Mouse (Mus musculus): Measurements from ENCODE around the gene Sgo1.
"Not testable (repeated sequence)": the region's sequence is repeated elsewhere in the genome, so short reads cannot be mapped to it uniquely, and the experiment has no call there.

Gene Sgo1

DNA sequence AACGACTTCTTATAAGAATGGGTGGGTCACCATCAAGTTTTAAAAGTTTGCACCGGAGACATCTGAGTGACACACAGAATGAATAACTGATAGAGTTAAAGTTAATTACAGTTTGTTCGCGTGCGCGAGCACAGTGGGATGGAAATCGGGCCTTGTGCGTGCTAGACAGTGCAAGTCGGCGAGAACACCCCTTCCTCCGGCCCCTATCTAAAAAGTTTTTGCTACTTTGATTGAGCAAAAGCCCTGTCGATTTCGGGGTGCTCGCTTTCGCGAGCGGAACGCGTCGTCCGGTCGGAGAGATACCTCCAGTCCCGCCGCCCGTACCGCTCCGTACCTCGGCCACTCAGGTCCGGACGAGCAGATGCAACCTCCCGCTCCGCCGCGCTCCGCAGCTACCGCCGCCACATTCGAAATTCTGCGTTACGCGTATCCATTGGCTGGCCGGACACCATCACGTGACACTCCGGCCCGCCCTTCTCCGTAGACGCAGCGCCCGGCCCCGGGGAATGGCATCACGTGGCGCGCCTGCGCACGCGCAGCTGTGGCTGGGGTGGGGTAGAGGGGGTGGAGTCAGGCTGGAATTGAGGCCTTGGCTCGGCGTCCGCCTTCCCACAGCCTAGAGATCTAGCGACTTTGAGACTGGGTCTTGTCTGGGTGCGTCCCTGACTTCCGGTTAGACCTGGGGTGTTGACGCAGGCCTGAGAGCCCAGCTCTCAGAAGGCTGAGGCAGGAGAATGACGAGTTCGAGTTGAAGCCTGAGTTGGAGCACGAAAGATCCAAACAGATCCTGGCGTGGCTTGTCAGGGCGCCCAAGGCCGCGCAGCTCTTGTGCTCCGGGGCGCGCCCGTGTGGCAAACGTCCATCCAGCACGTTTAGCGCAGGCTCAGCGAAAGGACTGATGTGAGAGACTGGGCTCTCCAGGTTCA, at the start of gene Sgo1:
TSS of gene Sgo1 (minus strand) at position 457 of the 926 bp plus-strand sequence.
- ATAC-seq (ENCODE audit: insufficient number of reproducible peaks, low FRiP score, low TSS enrichment): peak; percentile 96

DNA sequence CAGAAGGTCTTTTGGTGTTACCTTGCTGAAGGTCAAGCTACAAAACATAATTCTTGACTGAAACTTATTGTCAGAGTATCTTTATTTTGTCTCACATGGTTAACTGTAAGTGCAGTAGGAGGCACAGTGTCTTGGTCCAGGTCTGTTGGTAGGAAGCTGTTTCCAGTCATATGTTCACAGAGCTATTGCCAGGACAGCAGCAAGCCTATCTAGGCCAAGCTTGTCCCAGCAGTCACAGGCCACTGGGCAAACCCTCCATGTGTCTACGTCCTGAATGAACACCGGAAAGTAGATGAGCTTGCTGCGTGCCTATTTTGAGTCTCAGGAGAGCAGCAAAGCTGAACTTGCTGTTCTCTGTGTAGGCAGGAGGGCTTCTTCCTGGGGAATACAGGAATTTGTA, 29.8 kb upstream of the Sgo1 start:
- ATAC-seq (ENCODE audit: insufficient number of reproducible peaks, low FRiP score, low TSS enrichment): peak; percentile 66

DNA sequence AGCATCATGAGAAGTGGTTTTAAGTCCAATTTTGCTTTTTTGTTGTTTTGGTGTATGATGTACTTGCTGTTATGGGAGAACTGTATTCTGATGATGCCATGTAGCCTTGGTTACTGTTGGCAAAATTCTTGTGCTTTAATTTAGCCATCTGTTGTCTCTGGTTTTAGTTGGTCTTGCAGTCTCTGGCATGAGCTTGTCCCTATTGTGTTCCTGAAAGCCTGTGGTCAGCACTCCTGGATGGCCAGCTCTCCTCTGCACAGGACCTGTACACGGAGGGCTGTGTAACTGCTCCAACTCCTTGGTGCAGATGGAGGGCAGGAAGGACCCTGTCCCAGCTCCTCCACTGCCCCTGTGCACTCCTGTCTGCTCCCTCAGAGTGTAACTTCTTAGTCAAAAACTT, 29.3 kb upstream of the Sgo1 start:
- peak; percentile 85 for ATAC-seq (ENCODE audit: insufficient number of reproducible peaks, low FRiP score, low TSS enrichment)

DNA sequence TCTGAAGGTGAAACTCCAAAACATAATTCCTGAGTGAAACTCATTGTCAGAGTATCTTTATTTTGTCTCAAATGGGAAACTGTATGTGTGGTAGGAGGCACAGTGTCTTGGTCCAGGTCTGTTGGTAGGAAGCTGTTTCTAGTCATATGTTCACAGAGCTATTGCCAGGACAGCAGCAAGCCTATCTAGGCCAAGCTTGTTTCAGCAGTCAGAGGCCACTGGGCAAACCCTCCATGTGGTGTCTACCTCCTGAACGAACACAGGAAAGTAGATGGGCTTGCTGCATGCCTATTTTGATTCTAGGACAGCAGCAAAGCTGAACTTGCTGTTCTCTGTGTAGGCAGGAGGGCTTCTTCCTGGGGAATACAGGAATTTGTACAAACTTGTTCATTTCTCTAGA, 26.0 kb upstream of the Sgo1 start:
- ATAC-seq (ENCODE audit: insufficient number of reproducible peaks, low FRiP score, low TSS enrichment): peak; percentile 67

DNA sequence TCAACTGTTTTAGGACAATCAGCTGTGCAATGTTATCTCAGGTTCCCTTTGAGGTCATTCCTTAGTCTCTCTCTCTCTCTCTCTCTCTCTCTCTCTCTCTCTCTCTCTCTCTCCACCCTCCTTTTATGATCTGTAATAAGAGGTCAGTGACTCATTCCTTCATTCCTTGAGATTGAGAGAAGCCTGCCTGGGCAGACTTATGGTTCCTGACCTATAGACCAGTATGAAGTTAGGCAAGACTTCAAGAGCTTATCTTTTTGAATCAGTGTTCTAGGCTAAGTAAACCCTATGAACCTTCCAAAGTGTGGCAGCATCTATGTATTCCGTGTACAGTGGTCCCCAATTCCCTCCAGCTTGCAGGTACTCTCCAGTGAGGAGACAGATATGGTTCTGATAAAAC, 25.3 kb upstream of the Sgo1 start:
- no peak for ATAC-seq (ENCODE audit: insufficient number of reproducible peaks, low FRiP score, low TSS enrichment)

DNA sequence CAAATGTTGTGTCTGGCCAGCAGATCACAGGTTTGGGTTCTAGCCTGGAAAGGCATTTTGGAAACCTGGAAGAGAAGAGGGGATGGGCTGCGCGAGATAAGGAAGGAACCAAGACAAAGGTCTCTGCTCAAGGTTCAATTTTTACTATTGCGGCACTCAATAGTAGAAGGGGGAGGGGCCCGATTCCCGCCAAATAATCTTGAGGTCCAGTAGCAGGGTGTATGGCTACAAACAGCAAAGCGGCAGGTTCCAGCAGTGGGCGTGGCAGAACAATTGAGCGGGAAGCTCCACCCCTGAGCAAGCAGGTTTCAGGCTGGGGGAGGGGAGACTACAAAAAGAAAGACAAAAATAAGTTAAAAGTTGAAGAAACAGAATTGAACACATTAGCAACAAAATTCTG, 8.4 kb upstream of the Sgo1 start:
- not testable (repeated sequence) for ATAC-seq (ENCODE audit: insufficient number of reproducible peaks, low FRiP score, low TSS enrichment)

DNA sequence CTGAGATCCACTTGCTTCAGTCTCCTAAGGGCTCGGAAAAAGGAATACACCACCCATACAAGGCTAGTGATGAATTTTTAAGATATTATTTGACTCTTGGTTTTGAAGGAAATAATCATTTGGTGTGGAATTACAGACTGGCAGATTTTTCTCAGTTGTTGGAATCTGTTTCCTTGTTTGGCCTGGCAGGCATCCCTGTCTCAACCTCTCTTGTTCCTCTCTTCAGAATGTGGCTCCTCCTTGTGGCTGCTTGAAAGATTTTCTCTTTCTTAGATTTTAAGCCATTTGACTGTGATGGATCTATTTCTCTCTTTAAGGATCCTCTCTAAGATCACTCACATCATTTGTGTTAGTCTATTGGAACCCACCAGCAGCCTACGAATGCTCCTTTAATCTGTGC, 4.9 kb upstream of the Sgo1 start:
- no peak for ATAC-seq (ENCODE audit: insufficient number of reproducible peaks, low FRiP score, low TSS enrichment)

DNA sequence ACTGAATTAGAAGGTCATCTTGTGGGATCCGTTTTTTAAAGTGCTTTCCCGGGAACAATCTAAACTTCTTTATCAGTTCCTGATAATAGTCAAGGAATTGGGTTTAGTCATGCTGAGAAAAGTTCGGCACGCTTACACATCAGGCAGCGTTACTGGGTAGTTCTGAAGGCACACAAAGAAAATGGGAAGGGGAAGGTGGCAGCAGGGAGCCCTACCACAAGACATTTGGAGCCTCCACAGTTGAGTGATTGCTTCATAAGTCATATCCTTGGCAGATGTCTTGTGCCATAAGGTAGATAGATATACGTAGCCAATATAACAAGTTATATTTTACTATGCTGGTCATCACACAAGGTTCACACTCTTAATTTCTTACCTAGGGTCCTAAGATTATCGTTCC, 813 bp upstream of the Sgo1 start:
- ATAC-seq (ENCODE audit: insufficient number of reproducible peaks, low FRiP score, low TSS enrichment): no peak

DNA sequence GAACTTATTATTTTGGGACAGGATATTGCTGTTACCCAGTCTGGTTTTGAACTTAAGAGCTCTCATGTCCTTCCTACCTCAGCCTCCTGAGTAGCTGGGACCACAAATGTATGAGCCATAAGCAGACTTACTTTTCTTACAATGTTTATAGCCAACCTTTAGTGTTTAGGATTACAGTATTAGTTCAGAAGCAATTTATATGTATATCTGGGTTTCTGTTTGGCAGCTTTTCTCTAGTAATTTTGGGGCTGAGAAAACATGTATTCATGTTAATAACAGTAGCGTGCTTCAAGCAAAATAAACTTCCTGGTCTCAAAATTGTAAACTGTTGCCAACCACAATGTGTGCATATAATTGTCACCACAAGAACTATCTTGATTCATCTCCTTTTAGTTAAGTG, 812 bp downstream of the Sgo1 start:
- no peak for ATAC-seq (ENCODE audit: insufficient number of reproducible peaks, low FRiP score, low TSS enrichment)

DNA sequence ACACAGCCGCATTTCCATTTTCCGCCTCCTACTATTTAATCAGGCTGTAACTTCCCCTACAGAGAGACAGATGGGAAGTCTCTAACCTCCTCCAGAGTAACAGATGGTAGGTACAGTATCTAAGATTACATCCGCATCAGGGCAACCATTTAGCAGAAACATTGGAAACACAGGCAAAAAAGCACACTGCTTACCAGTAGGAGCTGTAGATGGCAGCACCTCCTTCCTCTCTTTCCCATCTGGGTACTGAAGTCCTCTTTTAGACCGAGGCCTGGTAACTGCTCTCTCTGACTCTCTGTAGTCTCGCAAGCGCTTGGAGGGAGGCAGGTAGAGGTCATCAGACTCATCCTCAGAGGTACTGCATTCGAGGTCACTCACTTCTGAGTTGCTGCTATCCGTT, 10.4 kb downstream of the Sgo1 start:
- peak; percentile 99 for ATAC-seq (ENCODE audit: insufficient number of reproducible peaks, low FRiP score, low TSS enrichment)

DNA sequence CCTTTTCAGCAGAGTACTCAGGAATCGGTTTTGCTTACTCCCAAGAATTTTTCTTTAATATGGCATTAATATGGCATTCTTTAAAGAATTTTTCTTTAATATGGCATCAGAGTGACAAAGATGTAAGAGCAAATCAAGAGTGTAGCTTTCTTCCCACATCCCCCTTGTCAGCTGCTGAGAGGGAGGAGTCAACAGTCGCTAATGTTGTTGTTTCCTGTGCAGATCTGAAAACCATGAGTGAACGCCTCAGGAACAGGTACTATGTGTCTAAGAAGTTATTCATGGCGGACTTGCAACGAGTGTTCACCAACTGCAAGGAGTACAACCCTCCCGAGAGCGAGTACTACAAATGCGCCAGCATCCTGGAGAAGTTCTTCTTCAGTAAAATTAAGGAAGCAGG, 18.7 kb downstream of the Sgo1 start:
- ATAC-seq (ENCODE audit: insufficient number of reproducible peaks, low FRiP score, low TSS enrichment): no peak

DNA sequence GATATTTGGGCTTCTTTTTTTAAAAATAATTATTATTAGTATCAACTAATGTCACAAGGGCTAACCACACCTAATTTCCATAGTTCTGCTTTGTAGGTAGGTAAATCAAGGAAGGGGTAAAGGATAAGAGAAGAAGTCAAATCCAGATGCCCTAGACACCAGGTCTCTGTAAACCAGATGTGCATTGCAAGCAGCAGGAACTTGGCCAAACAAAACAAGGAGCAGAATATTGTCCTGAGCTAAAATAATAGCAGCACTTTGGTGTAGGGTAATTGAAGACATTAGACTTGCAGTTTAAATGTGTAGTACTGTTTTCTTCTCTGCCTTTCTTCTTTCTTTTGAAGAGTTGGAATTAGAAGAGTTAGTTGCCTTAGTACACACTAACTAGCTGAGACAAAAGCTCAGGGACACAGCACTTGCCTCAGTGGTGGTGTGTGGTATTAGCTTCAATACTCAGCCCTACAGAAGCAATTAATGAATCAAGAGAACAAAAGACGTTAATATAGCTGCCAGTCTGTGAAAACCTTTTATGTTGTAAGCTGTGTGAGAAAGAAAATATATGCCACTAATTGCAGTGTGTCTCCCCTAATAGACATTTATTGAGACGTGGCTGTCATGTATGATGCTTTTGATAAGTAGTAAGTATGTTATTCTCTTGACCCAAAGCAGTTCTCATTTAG, 24.3 kb downstream of the Sgo1 start:
- ATAC-seq (ENCODE audit: insufficient number of reproducible peaks, low FRiP score, low TSS enrichment): no peak

DNA sequence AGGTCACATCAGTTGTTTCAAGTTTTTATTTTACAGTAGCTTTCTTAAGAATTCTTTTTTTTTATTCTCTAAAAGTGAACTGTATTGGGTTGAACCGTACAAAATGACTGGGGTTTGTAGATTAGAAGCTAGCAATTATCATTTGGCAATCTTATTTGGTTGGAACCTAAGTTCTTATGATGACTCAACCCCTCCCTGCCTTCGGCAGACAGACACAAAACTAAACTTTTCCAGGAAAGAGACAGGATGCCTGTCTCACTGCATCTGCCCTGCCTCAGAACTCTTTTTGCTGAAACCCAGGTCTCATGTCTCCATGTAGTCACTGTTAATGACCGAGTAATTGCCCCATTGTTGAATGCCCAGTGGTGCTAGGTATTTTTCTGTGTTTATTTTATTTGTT, 24.9 kb downstream of the Sgo1 start:
- no peak for ATAC-seq (ENCODE audit: insufficient number of reproducible peaks, low FRiP score, low TSS enrichment)

DNA sequence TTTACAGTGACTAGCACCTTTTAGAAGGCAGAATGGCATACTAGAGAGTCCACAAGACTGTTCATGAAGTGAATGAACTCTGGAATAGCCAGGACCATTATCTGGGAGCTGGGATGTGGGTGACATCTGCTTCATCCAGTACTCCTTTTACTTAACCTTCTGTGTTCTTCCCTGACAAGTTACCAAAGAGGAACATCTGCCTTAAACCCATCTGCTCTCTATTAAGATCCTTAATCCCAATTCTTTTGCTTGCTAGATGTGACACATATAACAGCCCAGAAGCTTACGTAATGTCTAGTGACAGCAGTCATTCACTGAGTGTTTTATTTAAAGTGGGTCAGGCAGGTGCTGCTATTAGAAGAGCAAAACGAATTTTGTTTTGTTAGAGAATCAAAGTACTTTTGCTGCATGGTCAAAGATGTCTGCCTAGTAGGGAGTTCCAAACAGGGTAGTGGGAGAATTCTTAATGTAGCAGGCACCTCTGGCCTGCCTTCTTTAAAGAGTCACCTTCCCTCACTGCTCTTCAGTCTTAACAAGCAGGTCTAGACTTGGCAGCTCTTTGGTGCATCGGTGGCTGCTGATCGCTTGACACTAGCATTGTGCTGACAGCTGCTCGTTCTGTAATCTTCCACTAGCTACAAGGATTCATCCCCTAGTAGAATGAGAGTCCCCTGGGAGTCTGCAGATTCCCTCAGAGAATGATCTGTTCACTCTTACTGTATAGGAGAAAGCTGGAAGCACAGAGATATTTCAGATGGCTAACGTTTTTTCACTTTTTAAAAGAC, 27.9 kb downstream of the Sgo1 start:
- peak; percentile 59; the same call in 1 of the 2 replicates for ATAC-seq (ENCODE audit: insufficient number of reproducible peaks, low FRiP score, low TSS enrichment)

DNA sequence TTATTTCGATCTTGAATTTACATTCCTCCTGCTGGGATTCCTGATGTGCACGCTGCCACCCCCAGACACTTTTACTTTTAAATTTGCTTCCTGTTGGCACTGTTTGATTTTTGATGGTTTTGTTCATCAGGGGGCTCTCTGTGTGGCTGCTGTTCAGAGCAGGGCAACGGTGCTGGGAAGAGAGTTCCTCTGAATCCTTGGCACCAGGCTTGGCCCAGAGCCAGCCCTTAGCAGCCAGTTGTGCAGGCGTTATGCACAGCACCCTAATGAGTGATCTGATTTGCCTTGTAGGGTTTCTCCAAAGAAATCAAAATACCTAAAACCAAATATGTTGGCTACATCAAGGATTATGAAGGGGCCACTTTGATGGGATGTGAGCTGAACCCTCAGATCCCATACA, 29.4 kb downstream of the Sgo1 start:
- no peak for ATAC-seq (ENCODE audit: insufficient number of reproducible peaks, low FRiP score, low TSS enrichment)

DNA sequence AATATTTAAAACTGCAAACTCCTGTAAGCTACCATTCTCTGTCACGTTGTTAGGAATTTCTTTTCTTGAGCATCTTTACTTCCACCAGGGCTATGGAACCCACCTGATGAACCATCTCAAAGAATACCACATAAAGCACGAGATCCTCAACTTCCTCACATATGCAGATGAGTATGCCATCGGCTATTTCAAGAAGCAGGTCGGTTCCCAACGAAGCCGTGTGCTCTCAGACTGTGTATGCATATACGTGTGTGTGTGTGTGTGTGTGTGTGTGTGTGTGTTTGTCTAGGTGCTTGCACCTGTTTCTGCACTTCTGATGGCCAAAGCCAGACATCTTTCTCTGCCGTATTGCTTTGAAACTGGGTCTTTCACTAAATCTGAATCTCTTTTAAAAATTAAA, 29.9 kb downstream of the Sgo1 start:
- no peak for ATAC-seq (ENCODE audit: insufficient number of reproducible peaks, low FRiP score, low TSS enrichment)

DNA sequence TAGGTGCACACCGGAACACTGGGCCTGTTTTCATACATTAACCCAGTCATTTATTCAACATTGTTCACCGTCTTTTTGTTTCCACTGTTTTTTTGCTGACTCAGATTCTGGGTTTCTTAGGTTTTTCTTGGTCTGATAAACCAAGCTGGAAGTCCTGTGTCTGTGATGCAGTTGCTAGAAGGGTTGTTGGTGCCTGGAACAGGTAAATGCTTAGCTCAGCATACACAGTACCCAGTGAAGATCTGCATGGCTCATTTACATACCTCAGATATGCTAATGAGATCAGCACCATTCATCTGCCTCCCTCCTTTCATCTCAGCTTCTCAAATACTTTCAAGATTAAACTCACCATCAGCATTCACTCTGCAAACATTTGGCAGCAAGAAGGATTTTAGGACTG, 30.5 kb downstream of the Sgo1 start:
- ATAC-seq (ENCODE audit: insufficient number of reproducible peaks, low FRiP score, low TSS enrichment): no peak

DNA sequence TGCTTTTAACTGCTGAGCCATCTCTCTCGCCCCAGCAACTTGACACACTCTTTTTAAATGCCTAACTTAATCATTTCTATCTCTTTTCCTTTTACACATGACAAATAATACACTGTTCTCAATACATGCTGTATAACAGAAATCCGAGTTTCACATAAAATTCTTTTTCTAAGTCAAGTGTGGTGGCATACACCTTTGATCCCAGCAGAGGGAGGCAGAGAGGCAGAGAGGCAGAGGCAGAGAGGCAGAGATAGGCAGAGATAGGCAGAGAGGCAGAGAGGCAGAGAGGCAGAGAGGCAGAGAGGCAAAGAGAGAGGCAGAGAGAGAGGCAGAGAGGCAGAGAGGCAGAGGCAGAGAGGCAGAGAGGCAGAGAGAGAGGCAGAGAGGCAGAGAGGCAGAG, 31.7 kb downstream of the Sgo1 start:
- ATAC-seq (ENCODE audit: insufficient number of reproducible peaks, low FRiP score, low TSS enrichment): not testable (repeated sequence)

DNA sequence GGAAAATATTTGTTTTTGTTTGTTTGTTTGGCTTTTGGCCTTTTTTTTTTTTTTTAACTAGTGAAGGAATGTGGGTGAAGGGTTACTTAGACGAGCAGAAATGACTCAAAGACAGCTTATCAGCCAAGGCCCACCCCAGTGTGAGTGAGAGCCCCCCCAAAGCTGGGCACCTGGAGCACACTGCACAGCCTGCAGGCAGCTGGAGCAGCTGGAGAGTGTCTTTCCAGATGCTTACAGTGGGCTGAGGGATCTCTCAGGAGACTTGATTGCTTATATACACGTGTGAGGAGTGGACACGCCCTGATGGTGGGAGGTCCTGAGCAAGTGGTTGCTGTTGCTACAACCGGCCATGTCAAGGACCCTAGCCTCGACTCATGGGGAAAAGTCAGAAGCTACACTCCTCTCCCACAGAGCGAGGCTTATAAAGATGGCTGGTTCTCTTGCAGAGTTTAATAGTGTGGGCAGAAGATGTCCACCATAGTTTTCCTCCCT, 32.7 kb downstream of the Sgo1 start:
- ATAC-seq (ENCODE audit: insufficient number of reproducible peaks, low FRiP score, low TSS enrichment): no peak

DNA sequence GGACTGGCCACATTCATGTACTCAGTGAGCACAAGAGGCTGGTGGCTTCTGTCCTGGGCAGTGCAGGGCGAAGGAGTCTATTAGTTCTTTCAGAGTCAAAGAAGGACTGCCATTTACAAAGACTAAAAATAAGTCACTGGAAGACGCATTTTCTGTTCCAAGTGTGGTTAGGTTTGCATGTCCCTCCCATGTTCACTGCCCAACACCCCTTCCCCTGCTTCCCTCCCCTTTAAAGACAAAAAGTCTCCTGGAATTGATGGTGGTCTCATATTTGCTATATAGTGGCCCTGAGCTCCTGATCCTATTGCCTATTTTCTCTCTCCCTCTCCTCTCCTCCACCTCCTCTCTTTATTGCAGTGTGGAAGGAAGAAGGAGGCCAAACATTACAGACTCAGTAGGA, 33.2 kb downstream of the Sgo1 start:
- ATAC-seq (ENCODE audit: insufficient number of reproducible peaks, low FRiP score, low TSS enrichment): no peak

DNA sequence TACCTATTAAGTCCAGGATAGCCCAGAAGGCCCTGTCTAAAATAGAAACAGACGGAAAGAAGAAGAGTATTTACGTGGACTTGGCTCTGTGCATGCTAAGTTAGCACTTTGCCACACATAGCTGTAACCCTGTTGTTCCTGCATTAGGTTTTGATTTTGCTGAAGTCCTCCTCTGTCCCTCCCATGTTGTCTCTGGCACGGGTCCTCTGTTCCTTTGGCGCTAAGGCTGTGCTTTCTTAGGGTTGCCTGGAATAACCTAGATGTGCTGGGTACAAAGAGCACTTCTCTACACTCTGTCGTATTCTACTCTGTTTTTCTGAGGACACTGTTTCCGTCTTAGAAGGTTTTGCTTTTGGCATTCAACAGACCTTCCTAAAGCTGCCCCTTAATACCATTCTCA, 34.1 kb downstream of the Sgo1 start:
- no peak for ATAC-seq (ENCODE audit: insufficient number of reproducible peaks, low FRiP score, low TSS enrichment)
